Mouse (Mus musculus) layer of hippocampus, postnatal 36 days (tissue): ENCODE measurements around the gene Ablim1. TPM values are rescaled to one million over a fixed set of nuclear protein-coding genes. Genes with fewer than 3 reads are reported as not detected.

Experiments
- DNase-seq, 2 experiments: peaks; one replicate each; pipeline ENCODE4 v3.0.0; 2022
- total RNA-seq, 2 experiments: library from RNA; stranded (reverse); gene quantifications; 2 replicates each; pipeline ENCODE4 v1.2.3; 2021

The Ablim1 gene
- total RNA-seq, 2 experiments from 2014 or later = 73.6 to 81.1 TPM

DNA sequence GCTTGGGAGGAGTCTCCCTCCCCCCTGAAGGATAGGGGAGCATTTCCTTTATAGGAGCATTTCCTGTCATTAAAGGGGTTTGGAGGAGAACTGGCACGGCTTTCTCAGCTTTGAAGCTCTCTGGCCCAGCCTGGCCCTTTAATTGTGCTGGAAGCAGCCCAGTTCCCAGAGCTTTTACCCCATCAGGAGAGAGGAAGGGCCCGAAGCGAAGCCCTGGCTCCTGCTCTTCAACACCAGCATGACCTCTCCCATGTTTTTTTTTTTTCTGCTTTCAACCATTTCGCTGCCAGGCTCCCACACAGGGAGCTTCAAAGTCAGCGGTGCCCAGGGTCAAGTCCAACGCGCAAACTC is 311.3 kb downstream of the Ablim1 start:
- peak in 1 of 2 experiments; percentile 37 for DNase-seq

DNA sequence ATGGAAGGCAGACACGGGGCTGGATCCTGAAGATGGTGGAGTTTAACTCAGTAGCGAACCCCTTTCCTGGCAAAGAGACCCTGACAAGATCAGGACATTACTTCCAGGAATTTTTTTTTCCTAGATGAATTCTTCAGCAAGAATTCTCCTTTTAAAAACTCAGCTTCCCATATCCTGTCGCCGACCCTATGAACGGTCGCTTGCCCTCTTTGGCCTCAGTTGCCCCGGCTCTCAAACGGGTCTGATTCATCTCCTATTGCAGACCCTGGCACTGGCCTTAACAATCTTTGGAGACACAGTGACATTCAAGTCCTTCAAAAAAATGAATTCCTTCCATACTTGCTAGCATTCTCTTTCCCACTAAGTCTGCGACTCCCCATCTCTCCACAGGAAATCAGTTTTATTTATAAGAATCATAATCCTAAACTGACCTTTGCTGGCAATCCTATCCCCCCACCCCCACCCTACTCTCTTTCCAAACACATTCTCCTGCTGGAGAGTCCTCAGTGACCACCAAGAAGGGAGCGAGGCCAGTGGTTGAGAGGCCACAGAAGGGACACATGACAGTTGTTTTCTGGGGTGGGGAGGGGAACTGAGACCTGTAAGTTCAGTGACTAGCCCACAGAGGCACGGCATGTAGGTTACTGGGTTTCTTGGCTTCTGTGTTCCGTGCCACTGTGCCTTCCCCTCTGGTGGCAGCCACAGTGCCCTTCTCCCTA is 311.8 kb downstream of the Ablim1 start:
- DNase-seq = no peak

DNA sequence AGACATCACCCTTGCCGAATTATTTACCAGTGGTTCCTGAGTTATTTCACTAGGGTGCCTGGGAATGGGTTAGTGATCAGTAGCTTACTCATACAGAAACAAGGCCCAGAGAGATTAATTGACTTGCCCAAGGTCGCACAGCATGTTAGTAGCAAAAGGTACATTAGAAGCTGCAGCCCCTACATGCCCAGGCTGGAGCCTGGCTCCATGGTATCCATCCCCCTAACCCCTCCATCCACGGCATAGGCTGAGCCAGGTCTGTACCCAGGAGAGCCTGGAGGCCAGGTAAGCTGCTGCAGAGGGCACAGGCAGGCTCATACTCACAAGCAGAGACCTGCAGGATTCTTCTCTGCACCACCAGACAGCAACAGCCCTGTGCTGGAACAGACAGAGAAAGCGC is 312.8 kb downstream of the Ablim1 start:
- no peak for DNase-seq

- no peak for DNase-seq
Measured at GRCm38 (mm10) chr19:57000592-57000991, 314.1 kb downstream of the Ablim1 start.

GRCm38 (mm10) chr19:56999781-57000180 is 314.9 kb downstream of the Ablim1 start:
- no peak for DNase-seq

- no peak for DNase-seq
Measured at GRCm38 (mm10) chr19:56998910-56999309, 315.8 kb downstream of the Ablim1 start.

- DNase-seq = no peak
Measured at GRCm38 (mm10) chr19:56998331-56998730, 316.4 kb downstream of the Ablim1 start.

DNA sequence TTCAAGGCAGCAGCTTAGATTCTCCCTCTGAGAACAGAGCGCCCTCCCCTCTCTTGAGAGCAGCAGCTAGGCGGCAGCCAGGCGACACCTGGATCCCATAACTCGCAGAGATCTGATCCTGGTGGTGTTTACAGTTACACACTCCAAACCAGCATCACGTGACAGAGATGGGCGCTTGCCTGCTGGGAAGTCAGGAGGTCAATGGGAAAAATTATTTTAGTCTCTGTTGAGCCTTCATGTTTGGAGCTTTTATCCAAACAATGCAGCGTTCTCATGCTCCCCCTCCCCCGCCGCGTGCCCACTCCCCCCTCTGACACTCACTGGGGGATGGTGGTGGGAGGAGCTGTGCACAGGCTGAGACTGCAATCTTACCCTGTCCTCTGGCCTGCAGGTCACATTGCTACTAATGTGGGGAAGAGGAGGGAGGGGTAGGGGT is 317.5 kb downstream of the Ablim1 start:
- no peak for DNase-seq

DNA sequence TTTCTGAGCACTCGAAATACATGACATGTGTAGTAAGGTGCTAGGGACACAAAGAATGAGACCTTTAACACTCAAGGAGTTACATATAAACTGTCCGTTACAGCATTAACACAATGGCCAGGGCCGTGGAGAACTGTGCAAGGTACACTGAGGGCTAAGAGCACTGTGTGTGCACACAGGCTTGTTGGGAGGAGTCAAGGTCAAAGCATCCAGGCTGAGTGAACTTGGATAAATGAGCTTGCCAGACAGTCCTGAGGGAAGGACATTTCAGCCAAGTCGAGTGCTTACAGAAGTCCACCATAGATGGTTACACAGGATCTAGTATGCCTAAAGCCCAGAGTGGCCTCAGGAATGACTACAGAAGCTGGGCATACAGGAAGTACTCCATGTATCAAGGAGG is 319.3 kb downstream of the Ablim1 start:
- no peak for DNase-seq

DNA sequence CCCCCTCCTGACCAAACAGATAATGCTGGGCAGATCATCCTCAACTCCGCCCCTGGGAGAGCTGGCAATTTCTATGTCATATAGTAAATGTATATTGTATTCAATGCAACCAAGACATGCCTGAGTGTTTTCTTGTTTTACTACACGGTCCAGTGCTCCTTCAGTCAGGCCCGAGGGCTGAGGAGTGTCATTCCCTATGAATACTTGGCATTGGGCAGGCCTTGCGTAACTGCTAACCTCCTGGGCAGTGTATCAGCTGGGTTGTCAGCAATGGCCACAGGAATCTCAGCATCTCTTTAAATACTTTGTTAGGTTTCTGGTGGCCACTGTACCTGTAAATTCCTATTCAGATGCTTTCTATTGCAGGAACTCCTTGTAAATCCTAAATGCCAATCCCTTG is 320.1 kb downstream of the Ablim1 start:
- DNase-seq = no peak

GRCm38 (mm10) chr19:56993763-56994162 is 321.0 kb downstream of the Ablim1 start:
- DNase-seq = no peak

GRCm38 (mm10) chr19:56992978-56993545 is 321.7 kb downstream of the Ablim1 start:
- no peak for DNase-seq

- no peak for DNase-seq
Measured at GRCm38 (mm10) chr19:56990367-56991111, 324.2 kb downstream of the Ablim1 start.

- no peak for DNase-seq
Measured at GRCm38 (mm10) chr19:56989171-56989570, 325.5 kb downstream of the Ablim1 start.

- no peak for DNase-seq
Measured at GRCm38 (mm10) chr19:56984229-56984628, 330.5 kb downstream of the Ablim1 start.

- DNase-seq = no peak
Measured at GRCm38 (mm10) chr19:56983757-56984156, 331.0 kb downstream of the Ablim1 start.

Other genes starting within 250 kb of the Ablim1 start
- gene Fam160b1, start 45.8 kb upstream of the Ablim1 start, total RNA-seq = 10 to 100 TPM; 23.3 to 25.0 TPM
- 10 to 100 TPM; 18.0 to 18.5 TPM for gene Trub1, start 138.0 kb upstream of the Ablim1 start, total RNA-seq